Mouse (Mus musculus) hindbrain, embryonic 12.5 days (tissue): Measurements from ENCODE around the gene Gm8764. TPM values are rescaled to one million over a fixed set of nuclear protein-coding genes. Genes with fewer than 3 reads are reported as not detected.

Source experiments
- polyA plus RNA-seq: library from polyadenylated mRNA; unstranded; fragments of >200 nt; fragmentation: Nextera tagmentation; extraction: Ambion mirVana; gene quantifications from 2 replicates; pipeline ENCODE4 v1.2.1, GENCODE M21; 2016

The Gm8764 gene
- polyA plus RNA-seq, 1 experiment from 2014 or later, result not detected

Other genes with a start within 250 kb of the Gm8764 start
- gene Gm21293, start 17.0 kb upstream of the Gm8764 start, polyA plus RNA-seq, result not detected in 2 replicates
- not detected in 2 replicates for gene Gm6763, start 8.5 kb upstream of the Gm8764 start, polyA plus RNA-seq
- gene Gm21304, start 8.5 kb downstream of the Gm8764 start, polyA plus RNA-seq, result not detected in 2 replicates
- not detected in 2 replicates for gene Gm21312, start 17.0 kb downstream of the Gm8764 start, polyA plus RNA-seq
- not detected in 2 replicates for gene Gm20765, start 25.5 kb downstream of the Gm8764 start, polyA plus RNA-seq
- not detected in 2 replicates for gene Gm4340, start 34.0 kb downstream of the Gm8764 start, polyA plus RNA-seq